Mouse (Mus musculus) adrenal gland, postnatal 4 days (tissue): ENCODE measurements around the gene Prpf40b. TPM values are rescaled to one million over a fixed set of nuclear protein-coding genes. Genes with fewer than 3 reads are reported as not detected.

Experiments
- DNase-seq, 2 experiments: peaks; one replicate each; pipeline ENCODE4 v3.0.0; 2021 to 2022; ENCODE audit warnings: low spot score in 2 of 2, mixed read lengths in 2 of 2
- total RNA-seq, 2 experiments: library from RNA; stranded (reverse); gene quantifications; 2 replicates each; pipeline ENCODE4 v1.2.3; 2021

The Prpf40b gene
- total RNA-seq, 2 experiments from 2014 or later: 68.7 to 77.8 TPM

DNA sequence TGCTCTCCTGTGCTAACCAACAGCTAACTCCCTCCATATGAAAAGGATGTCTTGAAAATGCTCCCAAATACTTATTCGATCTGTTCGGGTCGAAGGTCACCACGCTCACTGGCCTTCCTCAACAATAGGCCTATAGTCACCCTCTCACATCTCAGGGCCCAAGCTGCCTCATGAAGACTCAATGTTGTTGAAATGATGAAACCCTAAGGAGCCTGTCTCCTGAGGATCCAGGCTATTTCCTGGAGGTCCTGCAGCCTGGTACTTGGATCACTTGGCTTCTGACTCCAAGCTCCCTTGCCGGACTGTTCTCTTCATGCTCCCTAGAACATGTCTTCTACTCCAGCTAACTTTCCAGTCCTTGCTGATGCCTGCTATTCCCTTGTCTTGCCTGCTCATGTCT lies 36.5 kb downstream of the Prpf40b start:
- DNase-seq: no peak

DNA sequence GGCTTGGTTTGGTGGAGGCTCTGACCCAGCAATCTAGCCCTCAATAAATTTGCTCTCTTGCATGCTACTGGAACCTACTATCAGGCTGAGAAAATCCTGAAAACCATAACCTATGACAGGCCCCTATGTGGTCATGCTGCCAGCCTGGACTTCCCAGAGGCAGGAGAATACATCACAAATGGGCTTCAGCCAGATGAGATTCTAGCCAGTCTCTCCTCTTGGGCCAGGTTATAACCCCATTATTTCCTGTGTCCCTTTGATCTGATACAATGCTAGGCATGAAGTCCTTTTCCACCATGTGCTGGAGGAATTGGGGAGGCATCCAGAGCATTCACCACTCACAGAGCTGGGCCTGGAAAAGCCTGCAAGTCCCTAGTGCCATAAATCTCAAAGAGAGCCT lies 37.2 kb downstream of the Prpf40b start:
- DNase-seq: no peak

DNA sequence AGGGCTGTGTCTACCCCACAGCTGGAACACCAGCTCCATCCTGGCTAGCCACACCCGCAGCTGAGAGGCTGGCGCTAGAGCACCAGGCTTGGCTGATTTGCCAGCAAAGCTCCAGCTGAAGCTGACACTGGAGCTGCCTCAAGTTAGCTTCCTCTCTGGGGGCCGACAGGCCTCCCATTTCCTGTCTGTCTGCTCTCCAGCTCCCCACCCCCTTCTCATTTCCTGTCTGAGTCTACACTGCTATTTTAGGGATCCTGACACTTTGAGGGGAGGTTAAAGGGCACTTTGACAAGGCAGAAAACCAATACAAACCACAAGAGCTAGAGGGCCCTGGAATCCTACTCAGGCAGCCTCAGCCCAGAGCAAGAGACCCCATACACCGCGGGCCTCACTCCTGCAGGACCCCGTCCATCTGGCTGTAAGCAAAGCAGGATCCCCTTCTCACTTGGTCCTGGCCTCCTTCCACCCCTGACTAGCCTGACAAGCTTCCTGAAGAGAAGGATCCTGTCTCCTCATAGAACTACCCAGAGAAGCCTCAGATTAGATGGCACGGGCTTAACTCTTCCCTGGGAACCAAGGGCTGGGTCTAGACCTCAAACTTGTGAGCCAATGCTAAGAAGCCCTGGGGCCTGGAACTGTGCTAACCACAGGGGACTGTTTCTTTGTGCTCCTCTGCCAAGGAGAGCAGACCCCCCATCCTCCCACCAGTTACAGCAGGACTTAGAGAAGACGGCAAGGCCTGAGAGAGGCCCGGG lies 38.2 kb downstream of the Prpf40b start:
- peak in 1 of 2 experiments; percentile 42 for DNase-seq

DNA sequence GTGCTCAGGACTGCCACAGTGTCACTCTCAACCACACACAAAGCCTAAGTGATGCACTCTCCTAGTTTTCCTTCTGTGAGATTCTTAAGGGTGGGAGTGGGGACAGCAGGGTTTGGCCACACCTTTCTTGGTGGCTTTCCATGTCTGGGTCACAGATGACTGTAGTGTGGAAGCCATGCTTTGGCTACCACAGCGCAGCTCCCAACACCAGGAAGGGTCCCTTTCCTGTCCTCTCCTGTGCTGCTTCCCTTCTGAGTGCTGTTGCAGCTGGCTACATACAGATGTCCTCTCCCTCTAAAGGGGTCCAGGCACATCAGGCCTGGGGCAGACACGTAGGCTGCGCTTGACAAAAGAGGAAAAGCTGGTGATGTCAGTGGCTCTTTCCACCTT lies 38.8 kb downstream of the Prpf40b start:
- DNase-seq: no peak

DNA sequence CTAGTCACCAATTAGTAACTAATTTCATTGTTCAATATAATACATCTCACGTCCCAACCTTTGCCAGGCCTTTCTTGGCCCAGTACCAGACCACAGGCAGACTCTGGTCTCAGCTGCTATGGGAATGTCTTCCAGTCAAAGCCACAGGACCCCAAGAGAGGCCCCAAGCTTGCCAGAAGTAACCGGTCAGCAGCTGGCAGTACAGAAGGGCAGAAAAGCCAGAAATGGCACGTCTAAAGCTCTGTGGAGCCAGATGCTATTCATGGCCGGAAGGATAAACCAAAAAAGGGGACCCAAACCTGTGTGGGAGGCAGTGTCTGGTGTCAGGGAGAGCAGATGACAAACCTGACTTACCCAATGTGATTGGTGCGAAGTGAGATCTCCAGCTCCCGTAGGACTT lies 39.6 kb downstream of the Prpf40b start:
- no peak for DNase-seq

DNA sequence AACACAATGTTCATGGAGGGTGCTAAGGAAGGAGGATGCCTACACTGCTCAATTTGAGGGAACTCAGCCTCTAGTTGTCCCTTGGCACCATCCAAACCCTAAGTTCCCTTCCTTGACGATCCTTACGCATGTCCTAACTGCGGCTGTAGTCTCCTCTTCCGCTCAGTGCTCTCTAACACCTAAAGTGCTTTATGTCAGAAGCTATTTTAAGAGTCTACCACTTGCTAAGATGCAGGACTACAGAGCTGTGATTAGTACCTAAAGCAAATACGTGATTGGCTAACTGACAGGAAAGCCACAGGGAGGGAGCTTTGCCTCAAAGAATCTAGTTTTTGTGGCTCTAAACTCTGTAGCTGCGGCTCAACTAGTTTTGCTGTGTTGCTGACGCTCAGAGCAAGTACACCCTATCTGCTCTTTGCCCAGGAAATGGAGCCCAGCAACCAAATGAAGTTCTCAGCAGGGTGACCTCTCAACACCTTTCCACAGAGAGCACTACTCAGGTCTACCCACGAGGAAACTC lies 41.0 kb downstream of the Prpf40b start:
- no peak for DNase-seq

DNA sequence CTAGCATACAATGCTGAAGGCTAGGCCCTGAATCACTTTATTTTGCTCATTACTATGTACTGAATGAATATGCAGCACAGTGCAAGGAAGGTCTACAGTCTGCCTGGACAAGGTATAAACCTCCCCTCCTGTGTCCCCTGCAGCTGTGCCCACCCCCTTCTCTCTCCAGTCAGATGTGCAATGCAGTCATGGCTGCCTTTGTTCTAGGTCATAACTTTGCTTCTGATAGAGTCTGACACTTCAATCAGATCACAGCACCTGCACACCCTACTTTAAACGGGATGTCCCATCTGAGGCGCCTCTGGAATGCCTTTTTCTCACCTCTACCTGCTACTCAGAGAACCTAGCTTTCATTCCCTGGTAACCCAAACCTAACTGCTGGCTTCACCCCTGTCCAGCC lies 44.0 kb downstream of the Prpf40b start:
- DNase-seq: no peak

DNA sequence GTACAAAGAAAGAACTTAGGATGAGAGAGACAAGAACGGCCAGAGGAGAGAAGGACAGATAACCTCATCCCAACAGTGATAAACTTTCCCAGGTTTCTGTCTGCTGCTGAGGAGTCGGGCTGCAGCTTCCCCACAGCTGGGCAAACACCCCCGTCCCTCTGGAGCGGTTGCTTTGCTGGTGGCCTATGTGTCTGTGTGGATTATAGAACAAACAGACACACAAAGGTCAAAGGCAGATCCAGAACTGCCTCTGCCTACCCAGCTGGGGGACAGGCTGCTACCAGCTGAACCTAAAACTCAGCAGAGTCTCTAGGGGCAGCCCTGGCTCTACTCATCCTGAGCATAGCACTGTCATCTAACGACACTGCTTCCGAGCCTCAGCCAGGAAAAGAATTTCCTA lies 44.8 kb downstream of the Prpf40b start:
- DNase-seq: no peak

DNA sequence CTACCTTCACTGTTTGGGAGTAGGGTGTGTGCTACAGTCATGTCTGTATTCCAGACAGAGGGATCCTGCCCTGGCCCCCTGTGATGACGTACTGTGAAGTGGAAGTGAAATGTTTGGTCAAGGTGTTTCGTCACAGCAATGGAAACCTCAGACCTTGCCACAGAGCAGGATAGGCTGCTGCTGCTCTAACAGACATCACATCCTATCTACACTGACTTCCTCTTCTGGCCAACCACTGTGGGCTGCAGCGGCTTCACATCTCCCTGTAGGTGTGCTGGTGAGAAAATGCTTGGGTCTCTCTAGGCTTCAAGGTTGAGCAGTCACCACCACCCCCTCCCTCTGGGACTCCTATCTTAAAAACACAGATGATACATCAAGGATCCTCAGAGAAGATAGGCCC lies 46.2 kb downstream of the Prpf40b start:
- DNase-seq: no peak

DNA sequence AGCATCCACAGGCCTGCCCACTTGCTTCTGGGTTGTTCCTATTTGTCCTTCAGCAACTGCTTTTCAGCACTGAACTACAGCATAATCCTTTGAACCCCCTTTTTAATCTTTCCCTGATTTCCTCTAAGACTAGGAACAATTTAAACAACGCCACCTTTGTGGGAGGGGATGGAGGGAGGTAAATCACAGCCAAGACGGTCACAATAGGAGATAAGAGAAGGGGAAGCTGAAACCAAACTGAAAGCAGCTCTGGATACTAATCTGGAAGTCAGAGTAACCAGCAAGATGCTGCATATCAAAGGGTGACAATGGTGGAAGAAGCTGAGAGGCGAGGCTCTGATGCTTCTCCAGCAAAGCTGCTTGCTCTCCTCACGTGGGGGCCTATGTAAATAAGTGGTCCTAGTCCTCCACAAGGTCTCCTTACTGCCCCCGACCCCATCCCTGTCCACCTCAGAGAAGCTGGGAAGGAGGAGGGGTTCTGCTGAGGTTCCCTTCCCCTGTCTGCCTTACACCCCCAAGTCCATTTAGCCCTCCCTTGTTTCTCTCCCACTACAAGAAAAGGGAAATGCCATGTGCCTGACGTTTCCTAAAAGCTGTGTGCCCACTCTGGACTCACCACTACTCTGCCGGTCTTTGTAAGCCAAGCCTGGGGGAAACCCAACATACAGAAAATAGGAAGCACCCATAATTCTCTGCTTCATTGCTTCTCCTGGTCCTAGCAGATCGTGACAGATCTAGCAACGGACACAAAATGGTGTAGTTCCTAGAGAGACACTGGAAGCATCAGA lies 47.5 kb downstream of the Prpf40b start:
- DNase-seq: no peak

DNA sequence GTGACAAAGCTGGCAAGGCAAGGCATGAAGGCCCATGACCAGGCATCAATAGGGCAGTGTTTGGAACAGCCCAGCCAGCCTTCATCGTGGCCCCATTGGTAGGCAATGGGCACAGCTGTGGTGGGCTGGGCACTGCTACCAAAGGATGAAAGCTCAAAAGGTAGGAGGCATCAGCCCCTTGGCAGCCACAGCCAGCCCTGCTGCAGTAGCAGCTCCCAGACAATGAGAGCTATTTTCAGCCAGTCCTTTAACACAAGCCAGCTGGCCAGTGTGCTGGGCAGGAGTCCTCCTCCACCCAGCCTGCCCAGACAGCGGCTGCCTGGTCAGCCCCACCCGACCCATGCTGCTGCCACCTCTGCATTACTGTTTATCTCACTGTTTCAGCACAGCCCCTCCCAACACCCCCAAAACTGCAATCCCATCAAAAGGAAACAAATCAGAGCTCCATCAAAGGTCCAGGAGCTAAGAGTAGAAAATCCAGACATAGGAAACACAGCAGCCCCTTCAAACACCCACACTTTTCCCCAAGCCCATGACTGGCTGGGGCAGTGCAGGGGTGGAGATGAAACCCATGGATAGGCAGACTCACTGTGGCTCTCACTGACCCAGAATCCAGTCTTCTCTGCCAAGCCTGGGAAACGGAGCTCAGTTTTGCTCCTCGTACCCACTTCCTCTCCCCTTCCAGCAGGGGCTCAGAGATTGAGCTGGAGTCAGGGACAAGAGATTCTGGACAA lies 48.7 kb downstream of the Prpf40b start:
- no peak for DNase-seq

DNA sequence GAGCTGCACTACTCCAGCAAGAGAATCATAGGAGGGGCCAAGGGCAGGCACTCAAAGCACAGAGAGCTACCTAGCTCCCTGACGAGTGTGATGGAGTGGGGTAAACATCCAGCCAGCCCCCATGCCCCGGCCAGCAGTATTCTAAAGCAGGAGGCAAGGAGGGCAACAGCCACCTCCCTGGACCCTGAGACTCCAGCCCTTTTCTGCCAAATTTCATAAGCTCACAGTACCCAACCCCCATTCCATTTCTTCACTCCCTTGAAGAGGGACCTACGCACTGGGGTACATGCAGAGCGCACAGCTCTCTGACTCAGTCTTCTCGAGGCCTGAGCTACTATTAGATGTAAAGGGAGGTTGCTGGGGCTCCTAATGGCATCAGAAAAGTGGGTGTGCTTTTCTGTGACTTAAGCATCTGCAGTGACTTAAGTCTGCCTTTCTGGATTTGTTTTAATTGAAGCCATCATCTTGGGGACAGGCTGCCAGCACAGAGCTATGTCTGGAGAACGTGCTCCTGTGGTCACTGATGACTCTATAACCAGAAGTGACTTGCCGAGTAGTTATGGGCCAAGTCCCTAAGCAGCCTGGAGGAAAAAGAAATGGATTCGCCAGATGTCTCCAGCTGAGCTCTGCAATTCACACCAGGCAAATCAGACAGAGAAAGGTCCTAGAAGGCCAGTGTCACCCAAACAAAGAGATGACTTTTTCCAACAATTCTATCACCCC lies 49.4 kb downstream of the Prpf40b start:
- no peak for DNase-seq

DNA sequence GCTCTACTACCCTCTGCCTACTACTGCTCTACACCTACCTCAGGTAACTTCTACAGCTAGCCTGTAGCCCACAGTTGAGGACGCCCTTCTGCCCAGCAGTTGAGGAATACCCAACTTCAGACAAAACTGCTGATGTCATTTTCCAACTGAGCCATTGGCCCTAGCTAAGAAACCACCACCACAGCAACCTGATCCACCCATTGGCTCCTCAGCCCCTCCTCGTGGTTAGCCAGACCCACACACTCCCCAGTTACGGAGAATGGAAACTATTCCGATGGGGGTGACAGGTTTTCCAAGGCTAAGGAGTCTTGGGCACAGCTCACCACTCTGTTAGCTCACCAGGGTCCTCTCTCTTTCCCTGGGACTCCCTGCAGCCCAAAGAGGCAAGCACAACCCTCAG lies 50.1 kb downstream of the Prpf40b start:
- DNase-seq: no peak

DNA sequence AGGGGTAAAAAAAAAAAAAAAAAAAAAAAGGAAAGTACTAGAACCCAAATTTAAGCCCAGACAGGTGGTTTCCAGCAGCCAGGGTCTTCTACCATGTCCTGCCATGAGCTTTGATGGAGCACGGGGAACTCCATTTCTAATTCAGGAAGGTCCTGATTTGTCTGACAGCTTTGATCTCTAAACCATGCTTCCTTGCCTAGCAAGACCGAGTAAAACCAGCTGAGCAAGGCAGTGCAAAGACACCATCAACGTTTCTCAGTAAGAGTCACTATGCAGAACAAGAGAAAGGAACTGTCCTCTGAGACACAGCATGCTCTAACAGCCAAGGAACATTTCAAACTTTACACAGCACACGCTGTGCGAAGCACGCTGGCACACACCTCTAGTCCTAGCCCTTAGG lies 56.7 kb downstream of the Prpf40b start:
- no peak for DNase-seq

DNA sequence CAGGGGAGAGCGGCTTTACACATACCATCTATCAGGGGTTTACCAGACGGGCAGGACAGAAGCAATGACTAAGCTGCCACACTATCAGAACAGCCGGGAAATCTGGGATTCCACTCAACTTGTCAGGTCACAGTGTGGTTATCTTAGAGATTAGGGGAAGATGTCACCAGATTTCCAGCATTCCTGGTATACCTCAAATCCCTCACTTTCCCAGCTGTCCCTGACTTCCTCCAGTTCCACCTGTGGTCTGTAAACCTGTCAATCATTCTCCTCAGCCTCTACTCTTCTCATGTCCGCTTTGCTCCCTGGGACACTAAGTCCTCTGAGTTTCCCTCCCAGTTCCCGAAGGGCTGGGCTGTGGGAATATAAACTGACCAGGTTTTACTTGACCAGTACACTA lies 57.4 kb downstream of the Prpf40b start:
- no peak for DNase-seq

DNA sequence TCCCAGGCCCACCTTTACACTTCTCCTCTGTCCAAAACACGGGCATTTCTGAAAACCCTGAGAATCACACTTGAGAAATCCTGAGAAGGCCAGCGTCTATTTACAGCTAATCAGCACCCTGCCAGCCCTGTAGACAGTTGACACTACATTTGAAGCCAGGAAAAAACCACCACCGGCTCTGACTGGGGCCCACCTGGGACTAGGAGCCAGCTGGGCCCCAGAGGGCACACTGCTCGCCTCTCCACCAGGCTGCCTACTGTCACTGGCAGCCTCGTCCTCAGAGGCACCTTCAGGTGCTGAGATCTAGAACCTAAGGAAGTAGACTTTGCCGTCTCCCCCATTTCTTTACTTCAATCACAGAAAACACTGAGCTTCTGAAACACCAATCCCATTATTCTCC lies 60.8 kb downstream of the Prpf40b start:
- no peak for DNase-seq

DNA sequence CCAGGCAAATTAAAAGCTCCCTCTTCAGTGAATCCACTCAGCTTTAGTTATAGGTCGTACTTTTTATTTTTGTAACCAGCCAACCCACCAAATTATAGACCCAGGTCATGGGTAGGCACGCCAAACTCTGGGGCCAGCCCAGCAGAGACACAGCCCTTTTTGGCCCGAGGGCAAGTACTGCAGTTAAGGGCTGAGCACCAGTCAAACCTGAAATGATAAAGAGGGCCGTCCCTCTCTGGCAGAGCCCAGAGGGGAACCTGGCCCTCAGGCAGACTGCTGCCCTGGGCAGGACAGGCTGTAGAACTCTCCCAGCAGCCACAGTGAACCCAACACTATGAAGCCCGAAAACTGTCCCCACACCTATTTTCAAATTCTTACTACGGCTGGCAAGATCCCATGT lies 61.6 kb downstream of the Prpf40b start:
- DNase-seq: no peak

DNA sequence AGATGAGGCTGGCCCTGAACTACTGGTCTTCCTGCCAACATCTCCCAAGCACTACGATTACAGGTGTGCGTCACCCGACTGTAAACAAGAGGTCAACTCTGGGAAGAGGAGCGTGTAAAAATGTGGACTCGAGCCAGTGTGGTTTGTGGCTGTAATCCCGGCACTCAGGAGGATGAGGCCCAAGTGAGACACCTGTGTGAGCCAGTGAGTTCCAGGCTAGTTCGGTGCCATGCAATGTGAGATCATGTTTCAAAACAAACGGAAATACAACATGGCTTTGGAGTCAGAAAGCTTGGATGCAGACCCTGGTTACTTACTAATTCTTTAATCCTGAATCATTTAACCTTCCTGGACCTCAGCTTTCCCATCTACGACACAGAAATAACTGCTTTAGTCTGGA lies 64.1 kb downstream of the Prpf40b start:
- no peak for DNase-seq

DNA sequence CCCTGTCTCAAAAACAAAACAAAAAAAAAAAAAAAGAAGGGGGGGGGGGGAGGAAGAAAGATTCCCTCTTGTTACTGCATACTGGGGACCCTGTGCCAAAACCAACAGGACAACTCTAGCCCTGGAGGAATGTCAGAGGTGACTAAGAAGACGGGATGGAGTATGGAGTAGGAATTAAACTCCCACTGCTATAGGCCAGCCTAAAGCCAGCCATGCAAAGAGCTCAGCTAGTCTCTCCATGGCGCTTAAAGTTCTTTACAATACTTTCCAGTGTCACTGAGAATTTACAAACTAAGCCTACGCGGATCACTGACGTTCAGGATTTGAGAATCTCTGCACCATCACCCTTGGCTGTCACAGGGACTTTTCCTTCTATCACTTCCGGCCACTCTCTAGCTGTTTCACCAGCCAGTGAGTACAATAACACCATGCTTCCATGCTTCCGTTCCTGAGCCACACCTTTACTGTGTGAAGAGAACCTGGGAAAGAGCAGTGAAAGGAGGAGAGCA lies 69.2 kb downstream of the Prpf40b start:
- no peak for DNase-seq

DNA sequence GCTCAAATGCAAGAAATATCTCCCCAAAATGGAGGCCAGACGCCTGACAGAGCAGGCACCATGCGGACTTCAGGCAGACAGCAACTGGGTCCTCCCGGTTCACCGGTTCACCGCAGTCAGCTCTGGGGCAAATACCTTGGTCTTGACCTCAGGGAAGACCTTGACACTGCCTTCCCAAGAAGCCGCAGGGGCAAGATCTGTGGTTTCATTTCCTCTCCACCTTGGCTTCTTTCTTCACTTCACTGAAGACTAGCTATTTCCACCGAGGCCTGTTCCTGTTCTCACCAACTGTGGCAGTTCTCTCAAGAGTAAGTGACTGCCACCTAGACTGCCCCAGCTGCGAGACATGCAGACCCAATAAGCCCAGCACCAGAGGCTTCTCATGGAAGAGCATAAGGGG lies 70.0 kb downstream of the Prpf40b start:
- no peak for DNase-seq
